Mouse (Mus musculus): ENCODE data around the gene Scube3. TPM values are rescaled to one million over a fixed set of nuclear protein-coding genes. Genes with fewer than 3 reads are reported as not detected.
"Not testable (repeated sequence)": the region's sequence is repeated elsewhere in the genome, so short reads cannot be mapped to it uniquely, and the experiment has no call there.

The Scube3 gene
- polyA plus RNA-seq, 1 experiment, result 4.7 TPM

- TF ChIP-seq POLR2A (IDR thresholded peaks at IDR 0.05; ENCODE audit: low read depth, low read length) (no peak), CTCF (IDR thresholded peaks at IDR 0.05; ENCODE audit: borderline replicate concordance, insufficient read depth, low read length) (no peak)
- Histone ChIP-seq H3K4me3 (ENCODE audit: insufficient read depth, low read length) (no peak overlapping the region), H3K4me1 (ENCODE audit: control insufficient read depth, insufficient read depth, low read length) (peaks cover 4% of the 10 kb centered on the region; the same call in 1 of the 2 replicates), H3K27ac (ENCODE audit: insufficient read depth, low read length) (no peak overlapping the region)
Observed at GRCm38 (mm10) chr17:28209457-28210110, 67.6 kb downstream of the Scube3 start.

- H3K4me3 ChIP-seq (ENCODE audit: insufficient read depth, low read length), result no peak overlapping the region
- no peak for TF ChIP-seq POLR2A (IDR thresholded peaks at IDR 0.05; ENCODE audit: low read depth, low read length)
- TF ChIP-seq CTCF (IDR thresholded peaks at IDR 0.05; ENCODE audit: borderline replicate concordance, insufficient read depth, low read length), result no peak
- H3K27ac ChIP-seq (ENCODE audit: insufficient read depth, low read length), result no peak overlapping the region
- H3K4me1 ChIP-seq (ENCODE audit: control insufficient read depth, insufficient read depth, low read length), result peaks cover 4% of the 10 kb centered on the region; the same call in 1 of the 2 replicates
Observed at GRCm38 (mm10) chr17:28211921-28212341, 70.0 kb downstream of the Scube3 start.

- H3K4me3 ChIP-seq (ENCODE audit: insufficient read depth, low read length), result no peak overlapping the region
Observed at GRCm38 (mm10) chr17:28212391-28212790, 70.5 kb downstream of the Scube3 start.

GRCm38 (mm10) chr17:28213236-28213635, 71.3 kb downstream of the Scube3 start:
- H3K4me3 ChIP-seq (ENCODE audit: insufficient read depth, low read length), result no peak overlapping the region
- peaks cover 4% of the 10 kb centered on the region; the same call in 1 of the 2 replicates for H3K4me1 ChIP-seq (ENCODE audit: control insufficient read depth, insufficient read depth, low read length)
- TF ChIP-seq POLR2A (IDR thresholded peaks at IDR 0.05; ENCODE audit: low read depth, low read length) (no peak), CTCF (IDR thresholded peaks at IDR 0.05; ENCODE audit: borderline replicate concordance, insufficient read depth, low read length) (peak; percentile 75; the same call in 1 of the 2 replicates)
- H3K27ac ChIP-seq (ENCODE audit: insufficient read depth, low read length), result no peak overlapping the region

More at GRCm38 (mm10) chr17:28212391-28212790, 70.5 kb downstream of the Scube3 start:
- Histone ChIP-seq H3K27ac (ENCODE audit: insufficient read depth, low read length) (no peak overlapping the region), H3K4me1 (ENCODE audit: control insufficient read depth, insufficient read depth, low read length) (peaks cover 4% of the 10 kb centered on the region; the same call in 1 of the 2 replicates)
- TF ChIP-seq POLR2A (IDR thresholded peaks at IDR 0.05; ENCODE audit: low read depth, low read length) (no peak), CTCF (IDR thresholded peaks at IDR 0.05; ENCODE audit: borderline replicate concordance, insufficient read depth, low read length) (no peak)

- TF ChIP-seq POLR2A (IDR thresholded peaks at IDR 0.05; ENCODE audit: low read depth, low read length) (no peak), CTCF (IDR thresholded peaks at IDR 0.05; ENCODE audit: borderline replicate concordance, insufficient read depth, low read length) (no peak)
- H3K27ac ChIP-seq (ENCODE audit: insufficient read depth, low read length), result no peak overlapping the region
- no peaks in the 10 kb centered on the region for H3K4me1 ChIP-seq (ENCODE audit: control insufficient read depth, insufficient read depth, low read length)
- H3K4me3 ChIP-seq (ENCODE audit: insufficient read depth, low read length), result no peak overlapping the region
Observed at GRCm38 (mm10) chr17:28216791-28217190, 74.8 kb downstream of the Scube3 start.

GRCm38 (mm10) chr17:28217721-28218649, 76.0 kb downstream of the Scube3 start:
- Histone ChIP-seq H3K27ac (ENCODE audit: insufficient read depth, low read length) (no peak overlapping the region), H3K4me3 (ENCODE audit: insufficient read depth, low read length) (no peak overlapping the region), H3K4me1 (ENCODE audit: control insufficient read depth, insufficient read depth, low read length) (no peaks in the 10 kb centered on the region; the same call in 1 of the 2 replicates)
- TF ChIP-seq CTCF (IDR thresholded peaks at IDR 0.05; ENCODE audit: borderline replicate concordance, insufficient read depth, low read length) (no peak), POLR2A (IDR thresholded peaks at IDR 0.05; ENCODE audit: low read depth, low read length) (no peak)

- H3K4me1 ChIP-seq (ENCODE audit: control insufficient read depth, insufficient read depth, low read length); H3K4me3 ChIP-seq (ENCODE audit: insufficient read depth, low read length); H3K27ac ChIP-seq (ENCODE audit: insufficient read depth, low read length): not testable (repeated sequence)
Observed at GRCm38 (mm10) chr17:28222463-28222862, 80.5 kb downstream of the Scube3 start.

GRCm38 (mm10) chr17:28223561-28224391, 81.8 kb downstream of the Scube3 start:
- Histone ChIP-seq H3K27ac (ENCODE audit: insufficient read depth, low read length) (peak overlapping the region; percentile 8; the same call in 1 of the 2 replicates), H3K4me3 (ENCODE audit: insufficient read depth, low read length) (peak overlapping the region; percentile 35), H3K4me1 (ENCODE audit: control insufficient read depth, insufficient read depth, low read length) (peaks cover 4% of the 10 kb centered on the region; the same call in 1 of the 2 replicates)
- TF ChIP-seq POLR2A (IDR thresholded peaks at IDR 0.05; ENCODE audit: low read depth, low read length) (peak; percentile 71), CTCF (IDR thresholded peaks at IDR 0.05; ENCODE audit: borderline replicate concordance, insufficient read depth, low read length) (no peak)

Other genes starting within 250 kb of the Scube3 start
- gene Anks1, start 232.8 kb upstream of the Scube3 start, polyA plus RNA-seq (2011; ENCODE audit: insufficient read length, low read depth, missing spikeins), result 9.9 and 12.7 TPM in 2 replicates
- 33.2 and 39.5 TPM in 2 replicates for gene Taf11, start 232.3 kb upstream of the Scube3 start, polyA plus RNA-seq (2011; ENCODE audit: insufficient read length, low read depth, missing spikeins)
- gene Tcp11, start 61.5 kb upstream of the Scube3 start, polyA plus RNA-seq (2011; ENCODE audit: insufficient read length, low read depth, missing spikeins), result not detected in 2 replicates
- gene Zfp523, start 35.0 kb downstream of the Scube3 start, polyA plus RNA-seq (2011; ENCODE audit: insufficient read length, low read depth, missing spikeins), result 12.8 and 15.8 TPM in 2 replicates
- 26.2 and 26.5 TPM in 2 replicates for gene Def6, start 65.6 kb downstream of the Scube3 start, polyA plus RNA-seq (2011; ENCODE audit: insufficient read length, low read depth, missing spikeins)
- gene Ppard, start 90.6 kb downstream of the Scube3 start, polyA plus RNA-seq (2011; ENCODE audit: insufficient read length, low read depth, missing spikeins), result 31.6 and 36.1 TPM in 2 replicates
- 22.3 and 23.4 TPM in 2 replicates for gene Fance, start 171.4 kb downstream of the Scube3 start, polyA plus RNA-seq (2011; ENCODE audit: insufficient read length, low read depth, missing spikeins)
- gene Rpl10a, start 186.3 kb downstream of the Scube3 start, polyA plus RNA-seq (2011; ENCODE audit: insufficient read length, low read depth, missing spikeins), result 1,157 and 1,234 TPM in 2 replicates
- 58.5 and 64.0 TPM in 2 replicates for gene Tead3, start 208.7 kb downstream of the Scube3 start, polyA plus RNA-seq (2011; ENCODE audit: insufficient read length, low read depth, missing spikeins)
- 0.51 TPM in 1 of 2 replicates, not detected in the other for gene Tulp1, start 223.1 kb downstream of the Scube3 start, polyA plus RNA-seq (2011; ENCODE audit: insufficient read length, low read depth, missing spikeins)